Mouse (Mus musculus) CH12.LX (cell line): ENCODE data around the gene Myo18a.

ENCODE experiments used
- CTCF ChIP-seq, 2 experiments: IDR thresholded peaks in 1 of 2; conservative IDR thresholded peaks in 1 of 2; 2 replicates each; pipeline ENCODE4 v1.5.1; 2011 to 2012; ENCODE audit warnings: low read depth in 2 of 2, low read length in 2 of 2, improper control_type of control experiment in 1 of 2, inconsistent platforms in 1 of 2, mild to moderate bottlenecking in 1 of 2, moderate library complexity in 1 of 2
- EP300 ChIP-seq: IDR thresholded peaks from 2 replicates; pipeline ENCODE4 v1.6.1; 2011; ENCODE audit warnings: low read length, improper control_type of control experiment
- HCFC1 ChIP-seq: IDR thresholded peaks from 2 replicates; pipeline ENCODE4 v1.6.1; 2012; ENCODE audit warnings: low read depth, mild to moderate bottlenecking, inconsistent platforms, low read length, improper control_type of control experiment
- RAD21 ChIP-seq: IDR thresholded peaks from 2 replicates; pipeline ENCODE4 v1.6.1; 2011; ENCODE audit warnings: low read depth, mild to moderate bottlenecking, low read length, improper control_type of control experiment, moderate library complexity
- RCOR1 ChIP-seq: conservative IDR thresholded peaks from 2 replicates; pipeline ENCODE4 v1.6.1; 2012; ENCODE audit warnings: low read depth, mild to moderate bottlenecking, inconsistent platforms, low read length, improper control_type of control experiment
- TCF12 ChIP-seq: IDR thresholded peaks from 2 replicates; pipeline ENCODE4 v1.6.1; 2014; ENCODE audit warnings: low read depth, mild to moderate bottlenecking, inconsistent platforms, low read length, improper control_type of control experiment

DNA sequence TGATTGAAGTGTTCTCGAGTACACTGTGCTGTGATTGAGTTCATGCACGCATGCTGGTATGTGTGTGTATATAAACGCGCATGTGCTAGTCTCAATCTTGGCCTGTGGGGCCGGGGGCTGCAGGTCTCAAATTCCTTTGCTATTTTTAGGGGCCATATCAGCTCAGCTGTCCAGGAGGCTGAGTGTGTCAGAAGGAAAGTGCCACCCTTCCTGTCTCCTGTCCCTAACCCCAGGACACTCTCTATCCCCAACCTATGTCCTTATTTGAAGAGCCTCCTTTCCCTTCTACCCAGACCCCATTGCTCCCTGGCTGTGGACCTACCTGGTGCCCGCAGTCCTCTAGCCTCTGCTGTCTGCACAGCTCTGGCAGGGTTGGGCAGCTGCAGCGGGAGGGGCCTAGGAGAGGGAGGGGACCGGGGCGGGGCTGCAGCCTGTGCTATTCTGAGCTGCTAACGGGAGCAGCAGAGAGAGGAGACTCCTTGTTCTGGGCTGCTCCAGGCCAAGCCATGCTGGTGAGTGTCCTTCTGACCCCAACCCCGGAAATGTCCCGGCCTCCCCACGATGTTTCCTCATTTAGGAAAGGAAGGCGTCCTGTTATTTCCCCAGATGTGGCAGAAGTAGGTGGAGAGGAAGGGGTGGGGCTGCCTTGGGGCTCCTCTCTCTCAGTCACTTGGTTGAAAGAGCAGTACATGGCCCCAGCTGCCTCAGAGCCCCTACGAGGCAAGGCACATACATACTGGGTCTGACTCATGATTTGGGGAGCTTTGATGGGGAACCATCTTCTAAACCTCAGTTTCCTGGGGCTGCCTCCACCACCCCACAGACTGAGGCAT lies 38.0 kb downstream of the Myo18a start:
- TF ChIP-seq HCFC1 (no peak; the same call in 1 of the 2 replicates), RAD21 (no peak), RCOR1 (no peak), TCF12 (no peak), EP300 (no peak), CTCF (conservative IDR thresholded peaks at IDR 0.05 in 1 of 2, IDR thresholded peaks at IDR 0.05 in 1 of 2; ENCODE audit: low read depth in 2 of 2, low read length in 2 of 2) (no peak)
